Mouse (Mus musculus): Measurements from ENCODE around the gene Hnrnpll. TPM values are rescaled to one million over a fixed set of nuclear protein-coding genes. Genes with fewer than 3 reads are reported as not detected.

The Hnrnpll gene
- 4.9 and 10.7 TPM in 2 replicates for polyA plus RNA-seq (2012; rRNA removed)

- peak within 1 kb of the TSS; percentile 93 for H3K4me3 ChIP-seq (ENCODE audit: low read depth, low read length)
- peak within 1 kb of the TSS; percentile 98 for H3K27ac ChIP-seq (ENCODE audit: insufficient read depth, low read depth, low read length)
- TF ChIP-seq CTCF (IDR thresholded peaks at IDR 0.05; ENCODE audit: extremely low read depth, insufficient read length, insufficient replicate concordance, low read depth, low read length) (no peak), POLR2A (IDR thresholded peaks at IDR 0.05; ENCODE audit: low read depth, low read length) (peak; percentile 86)
- WGBS, result under 1% methylated on average over 97 of the region's 97 CpGs
- no peaks in the 10 kb centered on the region for H3K36me3 ChIP-seq (ENCODE audit: control insufficient read depth, insufficient read depth, low read length)
- H3K4me1 ChIP-seq (ENCODE audit: control insufficient read depth, insufficient read depth, insufficient read length, low read length), result peaks cover 2% of the 10 kb centered on the region; the same call in 1 of the 2 replicates
- no peaks in the 10 kb centered on the region for H3K27me3 ChIP-seq (ENCODE audit: control insufficient read depth, insufficient read depth, low read length)
Measured at GRCm38 (mm10) chr17:80061783-80062619, at the start of gene Hnrnpll. Gene Hnrnpll, minus strand, starts transcription at chr17:80062334.

DNA sequence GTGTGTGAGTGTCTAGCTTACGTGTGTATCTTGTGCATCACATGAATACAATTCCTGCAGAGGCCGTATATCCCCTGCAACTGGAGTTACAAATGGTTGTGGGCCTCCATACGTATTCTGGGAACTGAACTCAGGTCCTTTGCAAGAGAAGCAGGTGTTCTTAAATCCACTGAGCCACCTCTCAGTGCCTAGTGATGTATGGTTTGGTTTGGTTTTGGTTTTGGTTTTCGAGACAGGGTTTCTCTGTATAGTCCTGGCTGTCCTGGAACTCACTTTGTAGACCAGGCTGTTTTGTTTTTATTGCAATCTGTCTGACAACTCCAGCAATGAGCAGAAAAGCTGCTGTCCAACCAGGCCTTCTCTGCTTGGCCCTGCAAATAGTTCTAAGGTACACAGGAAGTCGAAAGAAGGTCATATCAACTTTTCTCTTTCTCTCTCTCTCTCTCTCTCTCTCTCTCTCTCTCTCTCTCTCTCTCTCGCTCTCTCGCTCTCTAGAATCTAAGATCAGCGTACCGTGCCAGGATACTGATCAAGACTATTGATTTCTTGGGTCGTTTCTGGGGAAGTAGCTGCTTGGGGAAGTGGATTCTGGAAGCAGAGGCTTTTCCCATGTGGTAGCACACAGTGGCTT, 43.3 kb upstream of the Hnrnpll start:
- 62% methylated on average over 10 of the region's 10 CpGs for WGBS
- H3K27ac ChIP-seq (ENCODE audit: insufficient read depth, low read depth, low read length), result no peak overlapping the region
- no peaks in the 10 kb centered on the region for H3K27me3 ChIP-seq (ENCODE audit: control insufficient read depth, insufficient read depth, low read length)
- TF ChIP-seq CTCF (IDR thresholded peaks at IDR 0.05; ENCODE audit: extremely low read depth, insufficient read length, insufficient replicate concordance, low read depth, low read length) (no peak), POLR2A (IDR thresholded peaks at IDR 0.05; ENCODE audit: low read depth, low read length) (no peak)
- no peak overlapping the region for H3K4me3 ChIP-seq (ENCODE audit: low read depth, low read length)
- no peaks in the 10 kb centered on the region for H3K4me1 ChIP-seq (ENCODE audit: control insufficient read depth, insufficient read depth, insufficient read length, low read length)
- no peaks in the 10 kb centered on the region for H3K36me3 ChIP-seq (ENCODE audit: control insufficient read depth, insufficient read depth, low read length)

GRCm38 (mm10) chr17:80099823-80100222, 37.7 kb upstream of the Hnrnpll start:
- H3K4me3 ChIP-seq (ENCODE audit: low read depth, low read length), result no peak overlapping the region
- no peaks in the 10 kb centered on the region for H3K27me3 ChIP-seq (ENCODE audit: control insufficient read depth, insufficient read depth, low read length)
- peaks cover 11% of the 10 kb centered on the region for H3K4me1 ChIP-seq (ENCODE audit: control insufficient read depth, insufficient read depth, insufficient read length, low read length)
- no peak for TF ChIP-seq CTCF (IDR thresholded peaks at IDR 0.05; ENCODE audit: extremely low read depth, insufficient read length, insufficient replicate concordance, low read depth, low read length)
- no peak for TF ChIP-seq POLR2A (IDR thresholded peaks at IDR 0.05; ENCODE audit: low read depth, low read length)
- H3K36me3 ChIP-seq (ENCODE audit: control insufficient read depth, insufficient read depth, low read length), result no peaks in the 10 kb centered on the region
- 79% methylated on average over 6 of the region's 6 CpGs for WGBS
- H3K27ac ChIP-seq (ENCODE audit: insufficient read depth, low read depth, low read length), result no peak overlapping the region

GRCm38 (mm10) chr17:80097221-80097620, 35.1 kb upstream of the Hnrnpll start:
- no peak overlapping the region for H3K27ac ChIP-seq (ENCODE audit: insufficient read depth, low read depth, low read length)
- 38% methylated on average over 2 of the region's 2 CpGs for WGBS
- no peak overlapping the region for H3K4me3 ChIP-seq (ENCODE audit: low read depth, low read length)

DNA sequence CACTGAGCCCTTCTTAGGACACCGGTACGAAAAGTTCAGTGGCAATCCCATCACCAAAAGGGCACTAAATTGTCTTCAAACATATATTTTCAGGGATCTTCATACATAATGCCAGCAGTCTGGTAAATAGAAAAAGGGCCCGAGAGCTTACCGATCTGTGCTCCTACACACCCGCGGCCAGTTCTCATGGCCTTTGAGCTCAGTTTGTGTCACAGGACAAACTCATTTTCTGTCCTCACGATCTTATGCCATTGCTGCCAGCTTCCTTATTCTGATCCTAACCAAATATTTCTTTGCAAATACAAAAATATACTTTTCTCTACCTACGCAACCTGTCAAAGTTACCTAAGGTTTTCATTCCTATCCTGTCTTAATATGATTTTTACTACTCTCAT, 34.6 kb upstream of the Hnrnpll start:
- 42% methylated on average over 8 of the region's 8 CpGs for WGBS
- TF ChIP-seq CTCF (IDR thresholded peaks at IDR 0.05; ENCODE audit: extremely low read depth, insufficient read length, insufficient replicate concordance, low read depth, low read length), result no peak
- TF ChIP-seq POLR2A (IDR thresholded peaks at IDR 0.05; ENCODE audit: low read depth, low read length), result no peak
- Histone ChIP-seq H3K4me1 (ENCODE audit: control insufficient read depth, insufficient read depth, insufficient read length, low read length) (peaks cover 13% of the 10 kb centered on the region), H3K36me3 (ENCODE audit: control insufficient read depth, insufficient read depth, low read length) (no peaks in the 10 kb centered on the region), H3K27me3 (ENCODE audit: control insufficient read depth, insufficient read depth, low read length) (no peaks in the 10 kb centered on the region), H3K27ac (ENCODE audit: insufficient read depth, low read depth, low read length) (no peak overlapping the region), H3K4me3 (ENCODE audit: low read depth, low read length) (no peak overlapping the region)

More at GRCm38 (mm10) chr17:80097221-80097620, 35.1 kb upstream of the Hnrnpll start:
- no peaks in the 10 kb centered on the region for H3K36me3 ChIP-seq (ENCODE audit: control insufficient read depth, insufficient read depth, low read length)
- H3K27me3 ChIP-seq (ENCODE audit: control insufficient read depth, insufficient read depth, low read length), result no peaks in the 10 kb centered on the region
- H3K4me1 ChIP-seq (ENCODE audit: control insufficient read depth, insufficient read depth, insufficient read length, low read length), result peaks cover 13% of the 10 kb centered on the region
- TF ChIP-seq POLR2A (IDR thresholded peaks at IDR 0.05; ENCODE audit: low read depth, low read length) (no peak), CTCF (IDR thresholded peaks at IDR 0.05; ENCODE audit: extremely low read depth, insufficient read length, insufficient replicate concordance, low read depth, low read length) (no peak)

- Histone ChIP-seq H3K27ac (ENCODE audit: insufficient read depth, low read depth, low read length) (no peak overlapping the region), H3K4me1 (ENCODE audit: control insufficient read depth, insufficient read depth, insufficient read length, low read length) (peaks cover 13% of the 10 kb centered on the region)
Measured at GRCm38 (mm10) chr17:80096043-80096719, 34.0 kb upstream of the Hnrnpll start.

More at GRCm38 (mm10) chr17:80096043-80096719, 34.0 kb upstream of the Hnrnpll start:
- Histone ChIP-seq H3K4me3 (ENCODE audit: low read depth, low read length) (peak overlapping the region; percentile 26), H3K36me3 (ENCODE audit: control insufficient read depth, insufficient read depth, low read length) (no peaks in the 10 kb centered on the region), H3K27me3 (ENCODE audit: control insufficient read depth, insufficient read depth, low read length) (no peaks in the 10 kb centered on the region)
- TF ChIP-seq CTCF (IDR thresholded peaks at IDR 0.05; ENCODE audit: extremely low read depth, insufficient read length, insufficient replicate concordance, low read depth, low read length) (no peak), POLR2A (IDR thresholded peaks at IDR 0.05; ENCODE audit: low read depth, low read length) (no peak)
- 13% methylated on average over 20 of the region's 20 CpGs for WGBS

All from small intestine, adult 2 months (tissue).